Mouse (Mus musculus): Measurements from ENCODE around the gene Nr6a1.

- TF ChIP-seq CTCF (IDR thresholded peaks at IDR 0.05; ENCODE audit: low read depth, low read length) (no peak), POLR2A (IDR thresholded peaks at IDR 0.05; ENCODE audit: extremely low read depth, insufficient read depth, low read length) (no peak)
Observed at GRCm38 (mm10) chr2:38710304-38711241, 216.9 kb downstream of the Nr6a1 start.
